ENCODE assay signal across 17 mouse cellular contexts in the genomic region with DNA sequence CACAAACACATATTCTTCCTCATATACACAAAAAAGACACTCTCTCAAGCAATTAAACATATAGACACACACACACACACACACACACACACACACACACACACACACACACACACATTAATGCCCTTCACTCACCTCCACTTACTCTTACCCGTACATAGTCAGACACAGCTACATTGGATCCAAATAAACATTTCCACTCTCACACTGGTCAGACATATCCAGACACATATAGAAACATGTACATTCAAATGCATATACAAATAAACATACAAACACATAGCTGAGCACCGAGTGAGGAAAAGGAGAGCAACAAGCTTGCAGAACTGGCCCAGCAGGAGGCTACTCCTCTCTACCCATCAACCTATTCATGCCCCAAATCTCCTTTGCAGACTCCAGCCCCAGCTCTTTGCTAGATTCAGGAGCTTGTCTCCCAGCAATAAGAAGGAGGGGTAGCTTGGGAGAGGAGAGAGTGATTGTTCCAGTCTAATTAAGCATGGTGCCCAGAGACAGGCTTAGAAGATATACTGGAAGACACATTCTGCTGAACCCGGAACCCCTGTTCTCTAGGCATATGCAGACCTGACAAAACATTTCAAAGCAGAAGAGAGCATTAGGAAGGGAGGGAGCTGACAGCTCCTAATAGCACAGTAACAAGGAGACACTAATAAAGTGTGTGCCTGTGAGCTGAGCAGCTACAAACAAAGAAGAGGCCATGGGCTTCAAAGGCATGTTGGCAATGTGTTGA.
DNase-seq lines count a peak whose midpoint lies in the region; ATAC-seq and TF ChIP-seq lines count a peak whose summit lies in the region.
"Had no signal": no experiment of that assay in that cellular context is flagged by ENCODE, and none has a peak within 500 bp of the region (broad histone marks: within the 10 kb centered on the region; RNA-seq: fewer than 3 reads in every experiment).

No protein-coding gene starts in this region.

- H3K4me2 ChIP-seq in forebrain, embryonic 15.5 days (replicated peaks), result no peak overlapping the region
- H3K4me2 ChIP-seq in neural tube, embryonic 12.5 days (replicated peaks), result no peak overlapping the region
- no peak overlapping the region for H3K4me2 ChIP-seq in intestine, postnatal 0 days (replicated peaks; ENCODE audit: low read depth)
- H3K4me2 ChIP-seq: embryonic facial prominence, embryonic 15.5 days; liver, embryonic 15.5 days had no signal

- H3K36me3 ChIP-seq in forebrain, embryonic 15.5 days, result no peaks in the 10 kb centered on the region
- no peaks in the 10 kb centered on the region for H3K36me3 ChIP-seq in neural tube, embryonic 12.5 days
- no peaks in the 10 kb centered on the region for H3K36me3 ChIP-seq in intestine, postnatal 0 days (ENCODE audit: control insufficient read depth, insufficient read depth)
- H3K36me3 ChIP-seq: embryonic facial prominence, embryonic 15.5 days; G1E; limb, embryonic 10.5 days; liver, embryonic 15.5 days had no signal

- peak; percentile 25 for DNase-seq in embryo, embryonic 11 days
- peak; percentile 44 for DNase-seq in mesoderm, embryonic 11.5 days (ENCODE audit: low read depth, low spot score)
- no peak for DNase-seq in lung, postnatal 36 days
- DNase-seq in right cerebral cortex, postnatal 4 days, result no peak
- no peak for DNase-seq in thymus, postnatal 25 days
- DNase-seq: cerebellum, adult 8-10 months; kidney, adult 2 months; right cerebral cortex, postnatal 14 days; thymus, adult 2 months had no signal

- no peak for TF ChIP-seq CTCF in intestine, postnatal 0 days (IDR thresholded peaks at IDR 0.05; ENCODE audit: low read depth)

- H3K27me3 ChIP-seq in forebrain, embryonic 15.5 days, result no peaks in the 10 kb centered on the region; the same call in 1 of the 2 replicates
- no peaks in the 10 kb centered on the region for H3K27me3 ChIP-seq in neural tube, embryonic 12.5 days (replicated peaks)
- no peaks in the 10 kb centered on the region for H3K27me3 ChIP-seq in intestine, postnatal 0 days (replicated peaks; ENCODE audit: control insufficient read depth, insufficient read depth, low read length)
- H3K27me3 ChIP-seq: embryonic facial prominence, embryonic 15.5 days; liver, embryonic 15.5 days had no signal

- H3K27ac ChIP-seq in forebrain, embryonic 15.5 days (replicated peaks), result no peak overlapping the region
- H3K27ac ChIP-seq in neural tube, embryonic 12.5 days, result peak overlapping the region; percentile 37; the same call in 1 of the 2 replicates
- no peak overlapping the region for H3K27ac ChIP-seq in intestine, postnatal 0 days (ENCODE audit: low read depth, low read length)
- H3K27ac ChIP-seq: embryonic facial prominence, embryonic 15.5 days; limb, embryonic 10.5 days; liver, embryonic 15.5 days; macrophage had no signal

- peak; percentile 92 for ATAC-seq in forebrain, embryonic 15.5 days (replicated peaks)
- peak; percentile 89 for ATAC-seq in neural tube, embryonic 12.5 days (ENCODE audit: low FRiP score, low read depth)
- no peak for ATAC-seq in intestine, postnatal 0 days

- no peak overlapping the region for H3K4me3 ChIP-seq in forebrain, embryonic 15.5 days
- no peak overlapping the region for H3K4me3 ChIP-seq in neural tube, embryonic 12.5 days
- no peak overlapping the region for H3K4me3 ChIP-seq in intestine, postnatal 0 days (ENCODE audit: low read depth, low read length)
- H3K4me3 ChIP-seq: embryonic facial prominence, embryonic 15.5 days; limb, embryonic 10.5 days; liver, embryonic 15.5 days had no signal

- no peaks in the 10 kb centered on the region for H3K9me3 ChIP-seq in forebrain, embryonic 15.5 days
- no peaks in the 10 kb centered on the region for H3K9me3 ChIP-seq in neural tube, embryonic 12.5 days
- no peaks in the 10 kb centered on the region for H3K9me3 ChIP-seq in intestine, postnatal 0 days (ENCODE audit: control insufficient read depth)
- H3K9me3 ChIP-seq: embryonic facial prominence, embryonic 15.5 days; limb, embryonic 10.5 days; liver, embryonic 15.5 days had no signal

- 16% methylated on average over 3 of the region's 3 CpGs for WGBS in forebrain, embryonic 15.5 days
- WGBS in neural tube, embryonic 12.5 days, result 14% methylated on average over 3 of the region's 3 CpGs
- 52% methylated on average over 3 of the region's 3 CpGs for WGBS in intestine, postnatal 0 days

- no peak overlapping the region for H3K9ac ChIP-seq in forebrain, embryonic 15.5 days (replicated peaks)
- H3K9ac ChIP-seq in neural tube, embryonic 12.5 days, result no peak overlapping the region
- H3K9ac ChIP-seq in intestine, postnatal 0 days (ENCODE audit: low read depth, low read length), result no peak overlapping the region
- H3K9ac ChIP-seq: embryonic facial prominence, embryonic 15.5 days; liver, embryonic 15.5 days had no signal

- H3K4me1 ChIP-seq in forebrain, embryonic 15.5 days, result peaks cover 14% of the 10 kb centered on the region
- peaks cover 9% of the 10 kb centered on the region; the same call in 1 of the 2 replicates for H3K4me1 ChIP-seq in neural tube, embryonic 12.5 days
- H3K4me1 ChIP-seq in intestine, postnatal 0 days (replicated peaks; ENCODE audit: control insufficient read depth, insufficient read depth, low read length), result no peaks in the 10 kb centered on the region
- H3K4me1 ChIP-seq: embryonic facial prominence, embryonic 15.5 days; limb, embryonic 10.5 days; liver, embryonic 15.5 days had no signal

Comparison
In these comparisons a context has a peak if more than half of its experiments do, and no peak if none do; other contexts are left out.
1. DNase-seq: peak in embryo, embryonic 11 days (single experiment) and mesoderm, embryonic 11.5 days (single experiment); none in lung, postnatal 36 days (single experiment), right cerebral cortex, postnatal 4 days (single experiment) and thymus, postnatal 25 days (single experiment).